Mouse (Mus musculus) spleen, postnatal 10 days (tissue): ENCODE data around the gene Clip3.

Source experiments
- DNase-seq, 2 experiments: peaks; one replicate each; pipeline ENCODE4 v3.0.0; 2021 to 2022; ENCODE audit warnings: low spot score in 2 of 2

Clip3 gene

GRCm38 (mm10) chr7:30326427-30326826 is 34.9 kb downstream of the Clip3 start:
- no peak for DNase-seq

GRCm38 (mm10) chr7:30327140-30327539 is 35.6 kb downstream of the Clip3 start:
- DNase-seq = no peak

- DNase-seq = no peak
Measured at GRCm38 (mm10) chr7:30328379-30328778, 36.9 kb downstream of the Clip3 start.

- DNase-seq = peak in 1 of 2 experiments; percentile 80
Measured at GRCm38 (mm10) chr7:30331887-30332286, 40.4 kb downstream of the Clip3 start.

- no peak for DNase-seq
Measured at GRCm38 (mm10) chr7:30332622-30333259, 41.2 kb downstream of the Clip3 start.

- no peak for DNase-seq
Measured at GRCm38 (mm10) chr7:30333436-30333835, 41.9 kb downstream of the Clip3 start.

- no peak for DNase-seq
Measured at GRCm38 (mm10) chr7:30334563-30334962, 43.0 kb downstream of the Clip3 start.

DNA sequence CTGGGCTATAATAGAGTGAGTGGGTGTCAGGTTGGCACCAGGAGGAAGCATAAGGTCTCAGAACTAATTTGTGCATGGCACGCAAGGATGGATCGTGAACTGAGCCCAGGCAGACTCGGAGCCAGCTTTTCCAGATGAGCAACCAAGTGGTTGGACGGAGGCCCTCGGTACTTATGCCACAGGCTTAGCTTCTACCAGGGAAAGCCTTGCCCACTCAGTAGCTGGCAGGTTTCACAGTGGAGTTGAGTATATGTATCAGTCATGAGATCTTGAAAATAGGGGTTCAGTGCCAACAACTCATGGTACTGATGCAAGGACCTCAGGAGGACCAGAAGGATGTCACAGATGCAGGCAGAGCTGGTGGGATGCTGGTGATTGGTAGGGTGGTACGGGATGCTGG is 44.2 kb downstream of the Clip3 start:
- DNase-seq = no peak

DNA sequence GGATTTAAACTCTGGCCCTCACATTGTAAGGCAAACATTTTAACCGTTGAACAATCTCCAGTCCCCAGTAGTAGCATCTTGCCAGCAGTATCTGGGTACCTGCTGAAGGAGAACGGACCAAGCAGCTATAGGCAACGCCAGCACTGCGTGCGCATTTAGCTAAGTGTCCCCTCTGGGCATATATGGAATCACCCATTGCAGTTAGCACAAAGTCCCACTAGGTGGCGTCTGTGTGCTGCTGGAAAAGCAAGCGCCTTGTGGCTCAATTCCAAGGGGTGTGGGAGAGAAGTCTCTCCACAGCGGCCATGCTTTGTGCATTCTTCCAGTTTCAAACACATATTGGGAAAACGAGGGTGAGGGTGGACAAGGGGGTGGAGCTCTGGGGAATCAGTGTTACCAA is 44.9 kb downstream of the Clip3 start:
- peak; percentile 25 to 76 for DNase-seq

DNA sequence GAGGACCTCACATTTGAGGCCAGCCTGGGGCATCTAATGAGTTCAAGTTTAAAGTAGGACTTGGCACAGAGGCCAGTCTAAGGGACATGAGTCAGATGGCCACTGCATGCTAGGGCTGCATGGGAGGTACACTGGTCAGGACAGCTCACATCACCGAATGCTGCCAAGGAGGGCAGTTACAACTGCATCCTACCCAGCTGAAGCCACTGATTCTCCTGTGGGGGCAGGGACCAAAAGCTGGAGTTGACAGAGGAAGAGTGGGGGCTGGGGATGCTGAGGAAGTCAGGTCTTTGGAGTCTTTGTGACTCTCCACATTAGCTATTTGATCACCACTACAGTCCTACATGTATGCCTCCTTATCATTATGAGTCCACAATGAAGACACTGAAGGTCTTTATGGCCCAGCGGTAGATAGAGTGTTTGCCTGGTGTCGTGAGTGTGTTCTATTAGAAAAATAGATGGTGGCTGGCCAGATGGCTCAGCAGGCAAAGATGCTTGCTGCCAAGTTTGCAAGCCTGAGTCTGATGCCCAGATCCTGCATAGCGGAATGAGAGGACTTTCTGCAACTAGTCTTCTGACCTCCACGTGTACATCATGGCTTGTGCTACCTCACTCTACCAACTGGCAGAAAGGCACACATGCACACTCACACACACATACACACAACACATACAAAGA is 48.0 kb downstream of the Clip3 start:
- no peak for DNase-seq

DNA sequence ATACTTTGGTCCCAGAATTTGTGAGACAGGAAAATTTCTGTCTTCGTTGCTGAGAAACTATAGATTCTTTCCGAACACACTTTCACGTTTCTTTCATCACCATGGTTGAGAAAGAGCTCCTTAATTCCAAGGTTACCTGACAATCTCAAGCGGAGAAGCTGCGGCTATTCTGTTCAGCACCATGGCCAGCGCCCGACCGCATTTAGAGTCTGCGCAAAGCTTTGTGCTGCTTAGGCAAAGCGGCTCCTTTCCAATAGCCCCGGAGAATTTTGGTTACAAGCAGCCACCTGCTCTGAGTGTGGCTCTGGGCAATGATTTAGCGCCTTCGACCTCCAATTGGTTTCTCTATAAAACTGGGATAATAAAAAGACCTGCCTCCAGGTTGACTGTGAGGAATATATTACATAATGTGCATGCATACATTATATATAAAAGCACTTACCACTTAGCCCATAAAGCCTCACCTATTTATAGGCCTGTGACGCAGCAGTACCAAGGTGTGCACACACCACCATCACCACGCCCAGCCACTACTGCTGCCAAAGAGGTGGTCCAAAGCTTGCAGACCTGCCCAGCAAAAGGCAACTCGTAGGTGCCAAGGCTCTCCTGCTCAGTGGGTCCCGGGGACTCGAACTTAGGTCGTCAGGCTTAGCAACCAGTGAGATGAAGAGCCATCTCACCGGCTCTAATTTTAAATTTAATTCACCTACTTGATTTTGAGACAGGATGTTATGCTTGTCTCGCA is 55.3 kb downstream of the Clip3 start:
- DNase-seq = peak; percentile 45 to 82

GRCm38 (mm10) chr7:30347828-30348227 is 56.3 kb downstream of the Clip3 start:
- DNase-seq = peak; percentile 33 to 70

- DNase-seq = peak; percentile 41 to 67
Measured at GRCm38 (mm10) chr7:30353279-30353822, 61.8 kb downstream of the Clip3 start.

- DNase-seq = no peak
Measured at GRCm38 (mm10) chr7:30354059-30354458, 62.5 kb downstream of the Clip3 start.
